Mouse (Mus musculus): Measurements from ENCODE around the gene 1190002N15Rik.

DNA sequence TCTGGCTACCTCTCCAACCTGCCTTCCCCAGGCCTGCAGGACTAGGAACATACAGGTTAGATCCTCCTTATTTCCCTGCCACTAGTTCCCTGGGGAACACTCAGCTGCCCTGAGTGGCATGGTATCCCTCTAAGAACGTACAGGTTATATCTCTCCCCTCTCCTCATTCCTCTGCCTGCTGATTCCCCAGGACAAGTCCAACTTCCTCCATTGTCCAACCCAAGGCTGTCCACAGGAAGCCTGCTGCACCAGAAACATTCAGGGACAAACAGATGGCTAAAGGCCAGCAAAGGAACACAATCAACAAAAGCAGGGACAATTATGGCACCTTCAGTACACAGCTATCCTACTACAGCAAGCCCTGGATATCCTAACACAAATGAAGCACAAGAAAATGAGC is 33.9 kb upstream of the 1190002N15Rik start:
- TF ChIP-seq POLR2A (IDR thresholded peaks at IDR 0.05; ENCODE audit: extremely low read depth, insufficient read depth, low read length), result no peak
- no peak for TF ChIP-seq CTCF (IDR thresholded peaks at IDR 0.05; ENCODE audit: low read depth, low read length)
